Mouse (Mus musculus): Measurements from ENCODE around the gene Stam2. TPM values are rescaled to one million over a fixed set of nuclear protein-coding genes. Genes with fewer than 3 reads are reported as not detected.

Stam2 gene
- polyA plus RNA-seq, 1 experiment from 2014 or later: 24.9 TPM

- WGBS: 48% methylated on average over 6 of the region's 6 CpGs
- Histone ChIP-seq H3K9me3 (no peaks in the 10 kb centered on the region), H3K27ac (replicated peaks) (no peak overlapping the region), H3K36me3 (no peaks in the 10 kb centered on the region), H3K4me3 (no peak overlapping the region), H3K4me2 (no peak overlapping the region), H3K27me3 (replicated peaks) (no peaks in the 10 kb centered on the region), H3K4me1 (peaks cover 9% of the 10 kb centered on the region), H3K9ac (no peak overlapping the region)
- ATAC-seq (ENCODE audit: extremely low read depth, insufficient number of reproducible peaks, low FRiP score, low TSS enrichment): no peak
These were observed 98.4 kb downstream of the Stam2 start for GRCm38 (mm10) chr2:52643657-52644056.

Other genes with a start within 250 kb of the Stam2 start
- gene Cacnb4, start 65.5 kb downstream of the Stam2 start, polyA plus RNA-seq (2015; fragmentation: Nextera tagmentation; extraction: Ambion mirVana): 0.34 and 0.41 TPM in 2 replicates
- 1.1 and 1.2 TPM in 2 replicates for gene Fmnl2, start 115.6 kb upstream of the Stam2 start, polyA plus RNA-seq (2015; fragmentation: Nextera tagmentation; extraction: Ambion mirVana)

All from heart, embryonic 13.5 days (tissue).